16 mouse cellular contexts compared by ENCODE assay signal in the genomic region with DNA sequence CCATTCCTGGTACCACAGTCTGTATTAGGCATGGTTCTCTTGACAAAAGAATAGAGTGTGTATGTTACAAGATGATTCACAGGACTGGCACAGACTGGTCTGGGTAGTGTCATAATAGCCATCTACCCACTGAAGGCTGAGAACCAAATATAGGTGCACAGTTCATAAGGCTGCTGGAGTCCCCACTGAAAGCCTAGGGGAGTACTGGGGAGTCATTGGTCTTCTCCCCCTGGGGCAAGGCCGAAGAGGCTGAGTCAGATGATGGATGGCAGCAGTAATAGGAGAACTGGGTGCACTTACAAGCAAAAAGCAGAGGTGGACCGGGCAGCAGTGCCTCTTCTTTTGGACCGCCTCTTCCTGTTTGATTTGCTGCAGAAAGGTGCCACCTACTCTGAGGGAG. TPM values are rescaled to one million over a fixed set of nuclear protein-coding genes. Genes with fewer than 3 reads are reported as not detected.
DNase-seq lines count a peak whose midpoint lies in the region; ATAC-seq and TF ChIP-seq lines count a peak whose summit lies in the region.
"Had no signal": no experiment of that assay in that cellular context is flagged by ENCODE, and none has a peak within 500 bp of the region (broad histone marks: within the 10 kb centered on the region; RNA-seq: fewer than 3 reads in every experiment).

No protein-coding gene starts in this region.

- TF ChIP-seq EP300 in lung, postnatal 0 days (IDR thresholded peaks at IDR 0.05) = no peak

- no peak for TF ChIP-seq CTCF in cortical plate, adult 2 months (IDR thresholded peaks at IDR 0.05; ENCODE audit: extremely low read depth, insufficient read depth, low read length)
- TF ChIP-seq CTCF in lung, postnatal 0 days (IDR thresholded peaks at IDR 0.05) = no peak

- peaks cover 31% of the 10 kb centered on the region for H3K4me1 ChIP-seq in heart, embryonic 13.5 days
- H3K4me1 ChIP-seq in cortical plate, adult 2 months (ENCODE audit: control insufficient read depth, insufficient read depth, low read length) = peaks cover 11% of the 10 kb centered on the region; the same call in 1 of the 2 replicates
- no peaks in the 10 kb centered on the region for H3K4me1 ChIP-seq in lung, postnatal 0 days (ENCODE audit: insufficient read depth, low read depth, low read length)
- H3K4me1 ChIP-seq in hindbrain, embryonic 14.5 days (replicated peaks; ENCODE audit: control insufficient read depth, insufficient read depth, low read length) = no peaks in the 10 kb centered on the region
- H3K4me1 ChIP-seq: embryonic facial prominence, embryonic 15.5 days; limb, embryonic 15.5 days; neural tube, embryonic 15.5 days had no signal

- intact Hi-C loops in heart, postnatal 36 days (cut with DNase I) = no loop called here

- 0 out of 2 replicates have a peak overlapping the region, but pooled peaks have one; percentile 29 for H3K9ac ChIP-seq in heart, embryonic 13.5 days
- no peak overlapping the region for H3K9ac ChIP-seq in lung, postnatal 0 days (replicated peaks; ENCODE audit: low read depth)
- H3K9ac ChIP-seq in hindbrain, embryonic 14.5 days = no peak overlapping the region
- H3K9ac ChIP-seq: embryonic facial prominence, embryonic 15.5 days; limb, embryonic 15.5 days; liver, postnatal 0 days; neural tube, embryonic 15.5 days had no signal

- peaks cover 77% of the 10 kb centered on the region for H3K36me3 ChIP-seq in heart, embryonic 13.5 days
- no peaks in the 10 kb centered on the region for H3K36me3 ChIP-seq in lung, postnatal 0 days (ENCODE audit: insufficient read depth, low read length)
- H3K36me3 ChIP-seq in hindbrain, embryonic 14.5 days (replicated peaks; ENCODE audit: control insufficient read depth, insufficient read depth) = peaks cover 35% of the 10 kb centered on the region

- H3K27ac ChIP-seq in heart, embryonic 13.5 days (replicated peaks) = 0 out of 2 replicates have a peak overlapping the region, but pooled peaks have one; percentile 44
- H3K27ac ChIP-seq in cortical plate, adult 2 months (ENCODE audit: insufficient read depth, low read length) = peak overlapping the region; percentile 38
- no peak overlapping the region for H3K27ac ChIP-seq in lung, postnatal 0 days (ENCODE audit: low read length)
- no peak overlapping the region for H3K27ac ChIP-seq in hindbrain, embryonic 14.5 days
- H3K27ac ChIP-seq: embryonic facial prominence, embryonic 15.5 days; limb, embryonic 15.5 days; neural tube, embryonic 15.5 days had no signal

- no peak for TF ChIP-seq POLR2A in cortical plate, adult 2 months (IDR thresholded peaks at IDR 0.05; ENCODE audit: extremely low read depth, insufficient read depth, low read length)

- H3K27me3 ChIP-seq in heart, embryonic 13.5 days (replicated peaks) = no peaks in the 10 kb centered on the region
- H3K27me3 ChIP-seq in lung, postnatal 0 days (replicated peaks; ENCODE audit: insufficient read depth, low read length) = no peaks in the 10 kb centered on the region
- H3K27me3 ChIP-seq in hindbrain, embryonic 14.5 days (ENCODE audit: control insufficient read depth, insufficient read depth, low read length) = no peaks in the 10 kb centered on the region
- H3K27me3 ChIP-seq: embryonic facial prominence, embryonic 15.5 days; limb, embryonic 15.5 days; neural tube, embryonic 15.5 days had no signal

- H3K9me3 ChIP-seq in heart, embryonic 13.5 days = no peaks in the 10 kb centered on the region
- no peaks in the 10 kb centered on the region for H3K9me3 ChIP-seq in lung, postnatal 0 days (ENCODE audit: low read length)
- H3K9me3 ChIP-seq in hindbrain, embryonic 14.5 days (ENCODE audit: control insufficient read depth, low read length) = no peaks in the 10 kb centered on the region
- H3K9me3 ChIP-seq: embryonic facial prominence, embryonic 15.5 days; limb, embryonic 15.5 days; neural tube, embryonic 15.5 days had no signal

- ATAC-seq in heart, embryonic 13.5 days (ENCODE audit: extremely low read depth, insufficient number of reproducible peaks, low FRiP score, low TSS enrichment) = no peak
- no peak for ATAC-seq in lung, postnatal 0 days
- ATAC-seq in hindbrain, embryonic 14.5 days (ENCODE audit: low FRiP score) = no peak
- ATAC-seq: CD4-positive, CD25-positive, alpha-beta regulatory T cell, adult 4 months; inflammation-experienced regulatory T-cells, adult 6 months; liver, postnatal 0 days had no signal

- H3K4me2 ChIP-seq in heart, embryonic 13.5 days = no peak overlapping the region
- H3K4me2 ChIP-seq in lung, postnatal 0 days (replicated peaks; ENCODE audit: low read depth, low read length) = no peak overlapping the region
- H3K4me2 ChIP-seq in hindbrain, embryonic 14.5 days (replicated peaks) = no peak overlapping the region
- H3K4me2 ChIP-seq: embryonic facial prominence, embryonic 15.5 days; limb, embryonic 15.5 days; midbrain, embryonic 11.5 days; neural tube, embryonic 15.5 days had no signal

- 81% methylated on average over 3 of the region's 3 CpGs for WGBS in heart, embryonic 13.5 days
- 74% methylated on average over 3 of the region's 3 CpGs for WGBS in lung, postnatal 0 days
- 96% methylated on average over 3 of the region's 3 CpGs for WGBS in hindbrain, embryonic 14.5 days

- no peak overlapping the region for H3K4me3 ChIP-seq in heart, embryonic 13.5 days
- H3K4me3 ChIP-seq in cortical plate, adult 2 months (ENCODE audit: insufficient read depth, low read length) = no peak overlapping the region
- H3K4me3 ChIP-seq in lung, postnatal 0 days (ENCODE audit: low read depth, low read length) = no peak overlapping the region
- H3K4me3 ChIP-seq in hindbrain, embryonic 14.5 days (replicated peaks; ENCODE audit: low read length) = no peak overlapping the region
- H3K4me3 ChIP-seq: embryonic facial prominence, embryonic 15.5 days; limb, embryonic 15.5 days; neural tube, embryonic 15.5 days had no signal

- no peak for DNase-seq in heart, postnatal 36 days
- peak; percentile 75 for DNase-seq in 3T3-L1 (ENCODE audit: low read depth, low spot score)
- peak; percentile 40 for DNase-seq in NIH3T3 (ENCODE audit: low read depth)
- DNase-seq in lung, postnatal 0 days (ENCODE audit: low spot score) = no peak
- DNase-seq in hindbrain, embryonic 14.5 days (ENCODE audit: low spot score) = no peak
- DNase-seq: kidney, postnatal 10 days; liver, postnatal 0 days; retina, postnatal 1 day had no signal

RNA-seq across cellular contexts. Expression of gene Sfswap, which starts 32.7 kb away (rescaled TPM):
- polyA plus RNA-seq in heart, embryonic 13.5 days (2015; fragmentation: Nextera tagmentation; extraction: Ambion mirVana) = 21.2 and 24.7 TPM in 2 replicates
- total RNA-seq in heart, postnatal 36 days (2021) = 10 to 100 TPM; 30.3 to 38.9 TPM
- 145 and 164 TPM in 2 replicates for polyA plus RNA-seq in cortical plate, adult 2 months (2012; rRNA removed)
- polyA plus RNA-seq in lung, postnatal 0 days (2015; fragmentation: Nextera tagmentation; extraction: Ambion mirVana) = 27.7 and 28.1 TPM in 2 replicates
- polyA plus RNA-seq in hindbrain, embryonic 14.5 days (2014; fragmentation: Nextera tagmentation; extraction: Ambion mirVana) = 52.4 and 58.3 TPM in 2 replicates

RNA-seq across cellular contexts. Expression of gene Mmp17, which starts 50.2 kb away (rescaled TPM):
- polyA plus RNA-seq in heart, embryonic 13.5 days (2015; fragmentation: Nextera tagmentation; extraction: Ambion mirVana) = 0.80 and 0.87 TPM in 2 replicates
- total RNA-seq in heart, postnatal 36 days (2021) = 1 to 10 TPM; 1.2 to 1.7 TPM
- 83.9 and 90.5 TPM in 2 replicates for polyA plus RNA-seq in cortical plate, adult 2 months (2012; rRNA removed)
- 0.31 and 0.33 TPM in 2 replicates for polyA plus RNA-seq in lung, postnatal 0 days (2015; fragmentation: Nextera tagmentation; extraction: Ambion mirVana)
- polyA plus RNA-seq in hindbrain, embryonic 14.5 days (2014; fragmentation: Nextera tagmentation; extraction: Ambion mirVana) = 7.3 and 11.8 TPM in 2 replicates

Comparison
In these comparisons a context has a peak if more than half of its experiments do, and no peak if none do; other contexts are left out.
1. H3K27ac ChIP-seq: peak in heart, embryonic 13.5 days (single experiment) and cortical plate, adult 2 months (single experiment); none in lung, postnatal 0 days (single experiment) and hindbrain, embryonic 14.5 days (single experiment).
2. DNase-seq: peak in 3T3-L1 (single experiment) and NIH3T3 (single experiment); none in heart, postnatal 36 days (0 of 2), lung, postnatal 0 days (single experiment) and hindbrain, embryonic 14.5 days (single experiment).